Mouse (Mus musculus): ENCODE data around the gene Rtn4.

Gene Rtn4

DNA sequence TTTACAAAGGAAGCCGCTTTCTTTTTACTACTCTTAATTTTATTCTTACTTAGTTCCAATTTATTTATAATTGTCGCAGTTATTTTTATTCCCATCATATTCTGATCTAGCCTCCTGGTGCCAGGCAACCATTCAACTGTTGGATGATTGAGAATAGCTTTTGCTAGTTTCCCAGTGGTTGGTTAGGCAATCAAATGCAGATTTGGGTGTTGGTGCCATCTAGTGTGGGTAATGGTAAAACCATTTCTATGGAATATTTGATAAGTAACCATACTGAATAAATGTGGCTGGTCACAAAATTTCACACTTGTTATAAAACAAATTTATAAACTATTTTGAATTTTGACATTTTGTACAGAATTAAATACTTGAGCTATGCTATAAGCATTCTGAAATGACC lies 22.0 kb downstream of the Rtn4 start:
- no peak for DNase-seq

DNA sequence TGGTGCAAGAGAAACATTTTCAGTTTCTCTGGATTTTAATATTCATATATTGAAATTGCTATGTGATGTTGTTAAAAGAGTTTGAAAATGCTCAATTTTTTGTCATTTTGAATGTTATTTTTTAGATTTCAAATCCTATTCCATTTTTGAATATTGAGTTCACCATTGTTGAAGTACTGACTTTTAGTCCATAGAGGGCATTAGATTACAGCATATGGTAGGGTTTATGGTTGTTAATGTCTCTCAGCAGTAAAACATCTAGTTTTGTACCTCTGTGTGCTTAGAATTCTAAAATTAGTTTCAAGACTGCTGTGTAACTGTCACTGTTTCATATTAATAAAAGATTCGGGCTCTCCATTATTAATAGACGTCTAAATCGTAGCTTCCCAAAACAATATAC lies 22.8 kb downstream of the Rtn4 start:
- DNase-seq: no peak

DNA sequence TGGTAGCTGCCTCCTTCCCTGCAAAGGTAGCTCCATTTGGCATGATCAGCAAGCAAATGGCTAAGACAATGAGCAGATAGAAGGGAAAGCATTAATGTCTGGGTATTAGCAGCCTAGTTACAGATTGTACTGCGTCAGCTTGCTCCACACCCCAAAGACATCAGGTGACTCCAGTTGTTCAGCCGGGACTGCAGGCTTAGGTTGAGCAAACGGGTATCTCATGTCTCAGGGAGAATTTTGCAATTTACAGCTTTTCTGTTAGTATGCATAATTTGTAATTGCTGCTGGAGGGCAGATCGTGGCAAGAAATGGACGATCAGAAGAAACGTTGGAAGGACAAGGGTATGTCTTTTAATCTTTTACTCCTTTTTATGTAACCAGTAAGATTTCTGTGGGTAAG lies 25.8 kb downstream of the Rtn4 start:
- DNase-seq: peak; percentile 88

DNA sequence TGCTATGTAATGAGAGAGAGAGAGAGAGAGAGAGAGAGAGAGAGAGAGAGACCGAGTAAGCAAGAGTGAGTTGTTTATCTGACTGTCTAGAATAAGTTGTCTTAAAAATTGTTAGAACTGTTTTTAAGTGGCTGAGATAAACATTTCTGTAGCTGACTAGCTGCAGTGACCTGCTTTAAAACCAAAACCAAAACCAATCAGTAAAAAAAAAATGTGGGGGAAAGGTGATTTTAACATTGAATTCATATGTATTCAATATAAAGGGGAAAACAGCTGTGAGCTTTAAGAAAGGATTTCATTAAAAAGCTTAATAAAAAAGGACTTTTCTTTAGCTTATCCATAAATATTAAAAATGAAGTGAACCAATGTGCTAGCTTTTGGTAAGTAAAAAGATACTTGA lies 26.9 kb downstream of the Rtn4 start:
- DNase-seq: no peak

DNA sequence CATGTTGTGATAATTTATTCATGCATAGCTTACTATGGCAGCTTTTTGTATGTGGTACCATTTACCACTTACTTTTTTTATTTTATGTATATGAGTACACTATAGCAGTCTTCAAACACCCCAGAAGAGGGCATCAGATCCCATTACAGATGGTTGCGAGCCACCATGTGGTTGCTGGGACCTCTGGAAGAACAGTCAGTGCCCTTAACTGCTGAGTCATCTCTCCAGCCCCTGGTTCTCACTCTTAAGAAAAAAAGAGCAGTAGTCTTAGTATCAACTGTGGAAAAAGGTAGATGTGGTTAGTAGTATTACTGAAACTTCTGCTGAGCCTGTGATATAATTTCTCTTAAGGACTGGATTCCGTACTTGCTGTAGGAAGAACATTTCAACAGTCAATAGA lies 31.5 kb downstream of the Rtn4 start:
- no peak for DNase-seq

DNA sequence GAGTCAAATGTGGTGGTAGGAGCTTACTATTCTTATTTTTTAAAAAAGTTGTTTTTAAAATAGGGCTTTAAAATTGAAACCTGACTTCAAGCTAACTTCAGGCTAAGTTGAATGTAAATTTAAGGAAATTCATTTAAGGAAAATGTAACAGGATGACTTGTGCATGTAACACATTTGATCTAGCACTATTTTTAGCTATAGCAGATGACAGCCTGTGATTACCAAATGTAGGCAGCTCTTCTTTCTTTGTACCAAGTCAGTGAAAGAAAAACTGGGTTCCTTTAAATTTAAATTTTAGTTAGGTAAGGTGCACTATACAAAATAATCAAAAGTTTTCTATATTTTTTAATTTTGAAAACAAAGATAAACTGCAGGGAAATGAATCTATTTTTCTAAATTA lies 32.4 kb downstream of the Rtn4 start:
- DNase-seq: no peak

DNA sequence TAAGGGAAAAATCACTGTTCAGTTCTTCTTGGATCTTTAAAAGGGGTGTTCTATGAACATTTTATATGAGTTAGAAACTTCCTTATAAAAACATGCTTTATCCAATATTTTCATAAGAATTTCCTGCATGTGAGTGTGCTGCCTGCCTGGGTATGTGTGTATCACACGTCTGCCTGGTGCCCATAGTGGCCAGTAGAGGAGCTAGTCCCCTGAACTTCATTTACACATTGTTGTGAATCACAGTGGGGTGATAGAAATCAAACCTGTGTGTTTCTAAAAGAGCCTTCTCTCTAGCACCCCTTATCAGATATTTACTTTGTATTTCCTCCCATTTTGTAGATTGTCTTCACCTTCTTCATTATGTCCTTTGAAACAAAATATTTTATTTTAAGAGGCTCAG lies 32.9 kb downstream of the Rtn4 start:
- DNase-seq: no peak

DNA sequence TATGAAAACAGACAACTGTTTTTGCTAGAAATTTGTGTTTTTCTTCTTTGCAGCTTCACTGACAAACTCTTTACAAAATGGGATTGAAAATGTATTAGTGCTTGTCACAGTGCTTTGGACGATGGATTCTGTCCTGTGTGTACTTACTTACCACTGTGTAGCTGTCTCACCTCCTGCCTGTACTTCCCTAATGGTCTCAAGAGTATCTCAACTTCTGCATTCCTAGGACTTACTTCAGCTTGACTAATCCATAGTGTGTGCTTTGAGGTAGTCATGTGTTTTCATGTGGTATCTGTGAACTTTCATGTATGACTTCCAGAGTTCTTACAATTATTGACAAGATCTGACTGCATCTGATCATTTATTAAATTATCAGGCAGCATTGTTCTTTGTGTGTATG lies 35.2 kb downstream of the Rtn4 start:
- no peak for DNase-seq

DNA sequence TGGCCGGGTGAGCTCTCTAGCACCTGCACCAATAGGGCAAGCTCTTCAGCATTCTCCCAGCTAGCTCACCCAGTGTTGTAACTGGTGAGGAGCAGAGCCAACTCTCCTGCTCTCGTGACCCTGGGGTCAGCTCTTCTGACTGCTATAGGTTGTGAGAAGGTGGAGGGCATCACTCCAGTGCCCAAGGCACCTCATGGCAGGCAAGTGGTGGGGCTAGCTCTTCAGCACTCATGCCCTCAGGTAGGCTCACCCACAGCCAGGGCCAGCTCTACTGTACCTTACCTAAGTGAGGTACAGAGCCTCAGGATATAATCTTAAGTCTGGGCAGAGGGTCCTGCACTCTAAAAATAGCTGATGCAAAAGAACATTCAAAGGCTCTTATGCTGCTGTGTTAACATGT lies 47.0 kb downstream of the Rtn4 start:
- DNase-seq: peak; percentile 84

DNA sequence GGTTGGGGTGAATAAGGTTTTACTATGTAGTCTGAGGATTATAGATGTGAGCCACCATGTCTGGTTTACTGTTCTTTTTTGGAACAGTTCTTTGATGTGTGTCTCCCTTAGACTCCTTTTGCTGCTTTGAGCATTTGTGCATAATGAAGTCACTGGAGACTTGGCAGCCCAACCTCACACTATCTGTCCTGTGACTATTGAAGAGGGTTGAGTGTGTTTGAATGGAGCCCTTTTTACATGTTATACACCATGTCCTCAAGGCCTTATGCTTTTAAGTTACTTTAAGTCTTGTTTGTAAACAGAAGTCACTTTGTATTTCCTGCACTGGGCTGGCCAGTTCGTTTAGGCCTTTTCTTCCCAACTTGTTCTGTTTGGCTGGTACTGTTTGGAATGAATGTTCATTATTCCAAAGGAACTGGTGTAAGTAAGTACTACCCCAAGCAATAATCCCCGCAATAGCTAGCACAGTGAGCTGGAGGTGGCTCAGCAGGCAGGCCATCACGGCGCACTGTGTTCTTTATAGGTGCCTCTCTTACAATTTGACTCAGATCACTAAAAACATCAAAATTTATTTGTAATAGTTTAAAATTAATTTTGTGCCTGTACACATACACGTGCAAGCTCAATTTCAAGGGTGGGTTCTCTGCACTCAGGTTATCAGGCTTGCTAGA lies 52.1 kb downstream of the Rtn4 start:
- DNase-seq: peak; percentile 18

DNA sequence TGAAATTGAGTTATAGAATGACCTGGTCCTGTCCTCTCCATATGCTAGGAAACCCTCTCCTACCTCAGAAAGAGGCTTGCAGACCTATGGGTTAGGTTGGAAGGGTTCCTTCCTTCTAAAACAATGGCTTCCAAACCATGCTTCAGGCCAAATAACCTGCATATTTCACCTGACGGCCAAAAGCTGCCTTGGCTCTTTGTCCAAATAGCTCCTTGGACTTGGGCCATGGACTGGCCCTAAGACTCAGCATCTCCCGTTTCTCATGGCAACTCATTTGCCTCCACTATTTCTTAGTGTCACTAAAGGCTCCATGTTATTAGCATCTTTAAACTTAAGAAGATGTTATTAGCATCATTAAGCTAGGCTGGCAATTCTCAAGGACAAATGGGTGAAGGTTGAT lies 52.8 kb downstream of the Rtn4 start:
- peak; percentile 55 for DNase-seq

DNA sequence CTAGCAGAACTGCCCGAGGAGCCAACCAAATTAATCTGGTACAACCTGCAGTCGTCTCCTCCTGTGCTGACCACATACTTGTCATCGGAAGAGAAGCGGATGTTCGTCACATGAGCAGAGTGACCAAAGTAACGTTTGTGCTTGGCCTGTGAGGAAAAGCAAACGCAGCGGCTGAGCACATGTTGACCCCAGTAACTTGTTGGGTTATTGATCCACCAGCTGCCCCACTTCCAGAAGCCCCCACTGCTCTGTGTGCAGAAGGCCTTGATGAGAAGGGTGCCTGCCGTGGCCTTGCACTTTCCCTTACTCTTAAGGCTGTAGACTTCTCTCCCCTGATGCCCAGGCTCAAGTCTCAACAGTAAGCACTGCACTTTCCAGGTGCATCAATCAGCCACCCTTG lies 53.5 kb downstream of the Rtn4 start:
- DNase-seq: peak; percentile 73

DNA sequence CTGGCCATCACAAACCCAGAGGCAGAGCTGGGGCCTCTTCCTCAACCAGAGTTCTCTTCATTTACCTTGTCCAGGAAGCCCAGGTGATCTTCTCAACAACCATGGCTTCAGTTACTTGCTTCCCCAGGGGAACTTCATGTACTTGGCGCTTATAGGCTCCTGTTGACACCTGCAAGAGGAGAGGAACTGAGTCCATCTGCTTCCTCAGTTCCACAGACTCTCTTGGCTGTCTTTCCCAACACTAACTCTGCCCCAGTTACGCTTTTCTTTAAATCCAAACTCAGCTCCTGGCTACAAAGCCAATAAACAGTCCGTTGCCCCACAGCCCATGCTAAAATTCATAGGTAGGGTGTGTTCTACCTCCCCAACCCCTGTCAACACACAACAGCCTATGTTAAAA lies 54.6 kb downstream of the Rtn4 start:
- DNase-seq: peak; percentile 21

DNA sequence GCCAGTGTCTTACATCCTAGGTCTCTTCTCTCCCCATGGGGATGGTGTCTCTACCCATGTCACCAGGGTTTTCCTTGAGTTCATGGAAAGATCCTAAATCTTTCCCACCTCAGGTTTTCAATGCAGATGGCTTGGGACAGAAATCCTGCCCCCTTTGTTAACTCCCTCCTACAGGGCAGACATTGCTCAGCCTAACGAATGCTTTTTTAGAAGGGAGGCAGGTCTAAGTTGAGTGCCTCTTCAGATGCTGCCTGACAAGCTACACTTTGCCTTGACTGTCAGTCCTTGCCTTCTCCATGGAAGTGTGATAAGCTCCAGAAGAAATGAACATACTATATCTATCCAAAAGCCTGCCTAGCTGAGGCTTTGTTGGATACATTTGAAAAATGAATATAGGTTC lies 55.1 kb downstream of the Rtn4 start:
- peak; percentile 60 for DNase-seq

DNA sequence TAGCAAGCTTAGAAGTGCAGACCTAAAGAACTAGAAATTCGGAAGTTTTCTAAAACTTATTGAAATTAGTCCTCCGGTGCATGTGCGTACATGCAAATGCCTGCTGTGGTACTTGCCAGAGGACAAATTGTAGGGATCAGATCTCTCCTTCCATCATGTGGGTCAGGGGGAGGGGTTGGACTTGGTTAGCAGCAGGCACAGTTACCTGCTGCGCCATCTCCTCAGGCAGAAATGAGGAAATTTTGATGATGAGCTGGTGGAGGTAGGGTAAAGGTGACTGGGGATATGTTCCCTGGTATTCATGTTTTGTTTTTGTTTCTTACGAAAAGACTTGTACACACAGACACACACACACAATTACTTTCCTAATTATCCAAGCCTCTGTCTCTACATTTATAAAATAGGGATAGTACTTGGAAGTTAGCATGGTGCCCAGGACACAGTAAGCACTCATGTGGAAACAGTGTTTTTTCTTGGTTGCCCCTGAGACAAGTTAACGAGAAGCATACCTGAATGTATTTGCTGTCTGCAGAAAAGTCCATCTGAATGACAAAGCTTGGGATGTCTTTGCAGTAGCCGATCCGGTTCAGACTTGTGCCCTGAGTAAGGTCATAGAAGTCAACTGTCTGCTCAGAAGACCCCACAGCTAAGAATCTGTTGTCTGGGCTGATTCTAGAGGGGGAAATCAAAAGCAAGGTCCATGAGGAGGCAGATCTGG lies 56.2 kb downstream of the Rtn4 start:
- DNase-seq: peak; percentile 55

DNA sequence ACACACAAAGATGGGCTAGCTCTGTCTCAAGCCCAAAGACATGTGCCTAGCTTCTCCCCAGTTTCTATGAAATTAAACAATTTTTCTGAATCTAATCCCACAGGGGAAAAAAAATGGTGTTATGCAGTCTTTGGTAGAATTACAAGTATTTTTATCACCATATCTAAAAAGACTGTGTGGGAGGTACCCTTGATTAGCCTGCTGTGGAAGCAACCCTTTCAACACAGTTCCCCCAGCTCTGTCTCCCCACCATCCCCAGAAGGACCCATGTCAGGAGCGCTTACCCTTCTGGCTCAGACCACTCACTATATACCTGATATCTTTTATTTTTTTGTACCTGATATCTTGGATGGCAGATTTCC lies 56.7 kb downstream of the Rtn4 start:
- peak; percentile 72 for DNase-seq

DNA sequence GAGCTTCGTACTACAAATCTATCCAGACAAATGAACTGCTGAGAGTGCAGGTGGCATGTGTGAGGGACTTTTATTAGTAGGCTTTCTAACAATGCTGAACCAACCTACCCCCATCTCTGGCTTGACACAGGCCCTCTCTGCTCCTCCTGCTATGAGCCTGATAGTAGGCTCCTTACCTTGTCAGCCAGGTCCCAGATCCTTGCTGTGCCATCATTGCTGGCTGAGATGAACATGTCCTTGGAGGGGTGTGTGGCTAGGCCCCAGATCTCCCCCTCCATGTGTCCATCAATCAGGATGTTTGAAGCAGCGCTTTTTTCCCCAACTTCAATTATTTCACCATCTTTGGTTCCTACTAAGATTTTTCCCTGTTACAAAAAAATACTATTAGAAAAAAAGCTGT lies 58.3 kb downstream of the Rtn4 start:
- peak; percentile 74 for DNase-seq

DNA sequence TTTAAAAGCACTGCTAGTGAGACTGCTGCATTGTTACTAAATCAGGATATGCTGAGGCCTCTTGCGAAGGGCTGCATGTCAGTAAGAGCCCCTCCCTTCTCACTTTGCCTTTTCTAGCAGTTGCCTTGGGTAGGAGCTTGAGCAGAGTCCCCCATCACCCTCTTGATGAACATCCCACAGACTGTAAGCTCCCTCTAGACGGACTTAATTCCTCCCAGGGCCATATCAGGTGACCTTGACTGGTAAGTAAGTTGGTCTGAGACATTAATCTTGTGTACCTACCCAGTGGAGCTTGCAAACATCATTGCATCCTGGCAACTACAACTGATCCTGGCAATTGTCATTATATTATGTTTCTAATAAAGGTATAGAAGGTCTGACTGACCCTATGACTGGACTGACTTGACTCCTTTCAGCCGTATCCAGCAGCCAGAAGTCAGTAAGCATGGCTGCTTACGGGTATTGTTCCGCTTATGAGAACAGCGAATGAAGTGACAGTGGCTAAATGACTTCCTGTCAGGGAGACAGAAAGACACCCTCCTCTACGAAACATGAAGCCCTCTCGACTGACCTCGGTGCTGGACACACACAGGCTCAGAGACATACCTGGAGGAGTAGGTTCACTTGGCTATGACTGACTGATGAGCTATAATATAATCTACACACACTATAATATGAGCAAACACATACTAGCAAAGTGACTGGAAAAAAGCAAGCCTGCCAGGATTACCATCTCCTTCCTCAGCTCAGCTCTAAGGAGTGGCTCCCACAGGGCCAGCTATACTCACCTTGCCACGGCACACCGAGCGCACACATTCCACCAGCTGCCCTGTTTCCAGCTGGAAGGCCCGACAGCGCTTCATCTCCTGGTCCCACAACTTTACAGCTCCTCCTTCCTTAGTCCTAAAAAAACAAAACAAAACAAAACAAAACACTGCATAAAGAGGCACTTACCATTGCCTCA lies 59.2 kb downstream of the Rtn4 start:
- DNase-seq: peak; percentile 64

DNA sequence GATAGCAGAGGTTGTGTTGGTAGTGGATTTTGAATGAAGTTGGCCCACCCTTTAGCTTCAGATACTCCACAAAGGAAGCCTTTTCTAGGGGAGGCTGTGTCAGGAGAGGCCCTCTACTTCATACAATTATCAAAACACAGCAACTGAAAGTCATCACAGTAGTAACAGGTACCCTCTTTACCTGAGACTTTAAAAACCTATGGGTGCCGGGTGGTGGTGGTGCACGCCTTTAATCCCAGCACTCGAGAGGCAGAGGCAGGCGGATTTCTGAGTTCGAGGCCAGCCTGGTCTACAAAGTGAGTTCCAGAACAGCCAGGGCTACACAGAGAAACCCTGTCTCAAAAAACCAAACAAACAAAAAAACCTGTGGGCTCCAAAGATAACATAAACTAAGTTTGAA lies 63.3 kb downstream of the Rtn4 start:
- DNase-seq: peak; percentile 53

DNA sequence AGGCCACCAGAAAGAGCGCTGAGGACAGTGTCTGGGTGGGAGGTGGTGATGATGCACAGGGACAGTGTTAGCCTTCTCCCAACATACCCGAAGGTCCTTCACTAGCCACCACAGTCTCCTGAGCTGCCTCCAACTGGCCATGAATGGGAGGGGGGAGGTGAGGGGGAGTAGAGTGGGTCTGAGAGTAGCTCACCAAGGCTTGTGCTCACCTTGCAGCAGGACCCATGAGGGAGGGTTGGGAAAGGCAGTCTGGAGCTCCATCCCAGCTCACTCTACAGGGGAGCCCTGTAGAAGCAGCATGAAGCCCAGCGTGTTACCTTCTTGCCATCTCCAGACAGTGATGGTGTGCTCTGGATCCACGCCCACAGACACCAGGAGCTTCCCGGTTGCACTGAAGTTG lies 65.9 kb downstream of the Rtn4 start:
- DNase-seq: peak; percentile 69

DNA sequence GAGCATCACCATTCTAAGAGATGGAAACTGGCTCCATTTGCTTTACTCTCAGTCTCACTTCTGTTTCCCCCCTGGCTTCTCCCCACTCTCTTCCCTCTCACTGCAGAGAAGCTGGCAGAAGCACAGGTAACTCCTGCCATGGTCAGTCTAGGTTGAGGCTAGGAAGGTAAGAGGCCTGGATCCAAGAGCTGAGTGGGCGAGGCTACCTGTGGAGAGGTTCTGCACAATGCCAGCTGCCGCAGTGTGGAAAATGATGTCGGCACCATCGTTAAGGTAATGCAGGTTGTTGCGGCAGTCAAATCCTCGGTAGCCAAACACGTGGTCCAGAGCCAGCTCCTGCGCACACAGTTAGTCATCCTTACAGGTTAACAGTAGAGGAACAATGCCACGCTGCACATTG lies 68.6 kb downstream of the Rtn4 start:
- peak; percentile 64 for DNase-seq

DNA sequence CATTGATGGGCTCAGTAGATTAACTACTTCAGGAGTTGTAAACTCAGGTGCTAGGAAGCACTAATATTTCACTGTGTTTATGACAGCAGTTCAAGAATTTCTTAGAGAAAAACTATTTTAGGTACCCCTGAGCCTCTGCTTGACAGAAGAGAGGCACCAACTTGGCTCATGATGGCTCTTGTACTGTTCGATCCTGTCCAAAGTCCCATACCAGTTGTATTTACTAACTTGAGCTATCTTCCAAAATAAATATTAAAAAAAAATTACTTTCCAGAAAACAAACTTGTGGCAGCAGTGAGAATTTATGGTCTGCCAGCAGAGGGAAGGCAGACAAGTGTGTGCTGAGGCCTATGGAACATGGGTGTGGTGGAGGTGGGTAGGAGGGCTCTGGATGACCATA lies 70.0 kb downstream of the Rtn4 start:
- DNase-seq: peak; percentile 36

DNA sequence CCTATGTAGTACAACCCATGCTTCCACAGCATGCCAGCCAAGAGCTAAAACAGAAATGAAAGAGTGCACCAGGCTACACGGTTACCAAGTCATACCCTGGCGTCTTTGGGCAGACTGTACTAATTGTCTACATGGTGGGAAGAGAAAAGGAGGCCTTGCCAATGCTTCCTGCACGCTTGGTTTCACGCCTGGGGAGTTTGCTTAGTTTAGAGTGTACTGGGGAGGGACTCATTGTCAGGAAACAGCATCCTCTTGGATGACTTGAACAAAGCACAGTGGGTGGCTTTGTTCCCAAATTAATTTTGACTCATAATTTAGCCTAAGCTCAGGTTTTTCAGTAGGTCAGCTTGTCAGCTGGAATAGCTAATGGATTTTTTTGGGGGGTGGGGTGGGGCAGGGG lies 72.3 kb downstream of the Rtn4 start:
- peak; percentile 55 for DNase-seq
